Mouse (Mus musculus): ENCODE measurements at regions not wholly inside any gene's neighbourhood (a gene's known extent, or its start where the extent isn't known, plus 50 kb on each side); places are given as distances from the start of the nearest gene placed in this dataset.

- TF ChIP-seq CTCF (conservative IDR thresholded peaks at IDR 0.05; ENCODE audit: low read length) (peak; percentile 17; the same call in 1 of the 2 replicates), POU5F1 (IDR thresholded peaks at IDR 0.05; ENCODE audit: borderline replicate concordance, low read length) (no peak)
Observed at GRCm38 (mm10) chr3:149594470-149594869, 604.1 kb upstream of the Adgrl2 start.
